Mouse (Mus musculus): ENCODE results near the gene Mrtfb.
"Not testable (repeated sequence)": the region's sequence is repeated elsewhere in the genome, so short reads cannot be mapped to it uniquely, and the experiment has no call there.

Gene Mrtfb

GRCm38 (mm10) chr16:13345822-13346221, 89.5 kb downstream of the Mrtfb start:
- intact Hi-C loops (cut with DNase I) = not testable (repeated sequence)

DNA sequence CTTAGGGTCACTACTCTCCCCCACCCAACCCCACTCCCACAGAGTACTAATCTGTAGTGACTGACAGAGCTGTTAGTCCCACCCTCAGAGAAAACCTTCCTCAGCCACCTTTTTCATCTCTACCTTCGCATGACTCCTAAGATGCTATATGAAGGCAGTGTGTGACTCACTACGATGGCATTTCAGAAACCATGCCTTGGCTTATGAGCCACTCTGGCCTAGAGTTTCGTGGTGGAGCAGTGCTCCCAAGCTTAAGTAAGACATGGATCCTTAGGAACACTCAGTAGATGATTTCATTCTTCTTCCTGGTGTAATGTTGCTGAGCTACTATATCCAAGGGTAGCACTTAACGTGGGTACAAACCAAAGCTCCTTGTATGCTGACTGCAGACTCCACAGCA, 94.4 kb downstream of the Mrtfb start:
- intact Hi-C loops (cut with DNase I) = loop anchor here (5.0 kb wide), 2 partner anchors 88 to 193 kb away; no protein-coding TSS in a partner anchor

- intact Hi-C loops (cut with DNase I) = loop anchor here (5.0 kb wide), 2 partner anchors 89 to 194 kb away; no protein-coding TSS in a partner anchor
Observed at GRCm38 (mm10) chr16:13351268-13351667, 95.0 kb downstream of the Mrtfb start.

DNA sequence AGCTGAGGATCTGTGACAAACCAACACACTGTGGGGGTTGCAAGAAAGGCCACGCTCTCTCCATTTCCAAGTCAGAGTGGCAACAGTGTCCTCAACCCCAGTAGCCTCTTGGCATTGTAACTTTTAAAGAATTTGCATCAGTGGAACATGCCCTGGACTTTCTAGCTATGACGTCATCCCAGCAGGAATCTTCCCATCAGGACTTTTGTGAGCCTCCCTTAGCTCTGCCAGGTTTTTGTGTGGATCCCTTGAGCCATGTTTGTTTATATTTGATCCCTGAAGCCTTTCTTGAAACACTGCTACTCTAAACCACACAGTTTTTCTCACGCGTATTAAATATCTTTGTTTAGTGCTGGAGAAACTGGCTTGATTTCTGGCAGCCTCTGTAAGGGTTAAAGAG, 97.6 kb downstream of the Mrtfb start:
- intact Hi-C loops (cut with DNase I) = loop anchor here (5.0 kb wide), 2 partner anchors 92 to 197 kb away; no protein-coding TSS in a partner anchor

- intact Hi-C loops (cut with DNase I) = loop anchor here (5.0 kb wide), 2 partner anchors 92 to 197 kb away; no protein-coding TSS in a partner anchor
Observed at GRCm38 (mm10) chr16:13354431-13354830, 98.2 kb downstream of the Mrtfb start.

- intact Hi-C loops (cut with DNase I) = no loop called here
Observed at GRCm38 (mm10) chr16:13357806-13358679, 101.8 kb downstream of the Mrtfb start.

DNA sequence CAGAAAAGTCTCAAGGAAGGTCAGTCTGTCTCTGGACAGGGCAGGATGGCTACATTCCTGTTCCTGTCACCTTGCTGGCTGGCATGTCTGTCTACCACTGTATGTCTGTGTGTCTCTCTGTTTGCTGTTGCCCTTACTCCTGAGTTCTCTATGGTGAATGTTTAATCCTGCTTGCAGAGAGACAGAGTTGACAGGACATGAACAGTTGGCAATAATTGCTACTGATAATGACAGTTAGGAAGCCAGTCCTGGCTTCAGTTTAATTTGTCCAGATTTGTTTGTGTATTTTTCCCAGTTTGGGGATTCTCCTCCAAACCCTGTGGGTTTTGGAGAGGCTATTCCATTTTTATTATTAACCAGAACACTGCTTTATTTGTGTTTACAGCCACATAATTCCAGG, 102.5 kb downstream of the Mrtfb start:
- intact Hi-C loops (cut with DNase I) = no loop called here

- intact Hi-C loops (cut with DNase I) = no loop called here
Observed at GRCm38 (mm10) chr16:13359405-13359858, 103.2 kb downstream of the Mrtfb start.

GRCm38 (mm10) chr16:13360208-13360607, 103.9 kb downstream of the Mrtfb start:
- intact Hi-C loops (cut with DNase I) = no loop called here

GRCm38 (mm10) chr16:13360835-13361234, 104.6 kb downstream of the Mrtfb start:
- intact Hi-C loops (cut with DNase I) = no loop called here

DNA sequence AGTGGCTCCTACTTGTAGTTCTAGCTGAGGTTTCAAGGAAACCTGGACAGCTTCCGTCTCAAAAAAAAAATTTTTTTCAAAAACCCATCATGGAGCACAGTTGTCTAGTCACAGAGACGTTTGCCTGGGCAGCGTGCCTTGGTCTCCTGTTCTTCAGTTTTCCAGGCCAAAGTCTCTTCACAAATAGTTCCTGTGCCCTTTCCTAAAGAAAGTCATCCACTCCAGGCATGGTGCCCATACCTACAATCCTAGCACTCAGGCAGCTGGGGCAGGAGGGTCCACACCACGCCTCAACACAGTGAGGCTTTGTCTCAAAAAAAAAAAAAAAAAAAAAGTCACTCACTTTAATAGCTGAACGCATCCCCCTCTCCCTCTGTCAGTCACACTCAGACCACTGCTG, 106.9 kb downstream of the Mrtfb start:
- intact Hi-C loops (cut with DNase I) = no loop called here

GRCm38 (mm10) chr16:13364145-13364544, 107.9 kb downstream of the Mrtfb start:
- intact Hi-C loops (cut with DNase I) = no loop called here

DNA sequence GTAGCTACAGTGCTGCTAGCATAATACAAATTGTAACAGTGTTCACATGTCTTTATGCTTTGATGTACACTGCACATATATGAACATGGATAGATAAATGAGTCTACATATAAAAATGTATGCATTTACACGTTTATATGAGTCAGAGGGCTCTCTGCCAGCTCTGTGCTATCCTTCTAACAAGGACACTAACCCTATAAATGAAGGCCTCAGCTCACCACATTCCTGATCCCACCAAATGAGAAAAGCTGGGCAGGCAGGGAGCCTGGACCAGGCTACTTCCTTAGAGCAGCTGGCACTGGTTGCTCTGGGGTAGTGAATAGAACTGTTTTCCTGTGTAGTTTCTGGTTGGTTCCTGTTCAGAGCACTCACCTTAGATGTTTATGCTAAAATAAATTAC, 110.0 kb downstream of the Mrtfb start:
- intact Hi-C loops (cut with DNase I) = no loop called here

- intact Hi-C loops (cut with DNase I) = no loop called here
Observed at GRCm38 (mm10) chr16:13366802-13367465, 110.7 kb downstream of the Mrtfb start.

DNA sequence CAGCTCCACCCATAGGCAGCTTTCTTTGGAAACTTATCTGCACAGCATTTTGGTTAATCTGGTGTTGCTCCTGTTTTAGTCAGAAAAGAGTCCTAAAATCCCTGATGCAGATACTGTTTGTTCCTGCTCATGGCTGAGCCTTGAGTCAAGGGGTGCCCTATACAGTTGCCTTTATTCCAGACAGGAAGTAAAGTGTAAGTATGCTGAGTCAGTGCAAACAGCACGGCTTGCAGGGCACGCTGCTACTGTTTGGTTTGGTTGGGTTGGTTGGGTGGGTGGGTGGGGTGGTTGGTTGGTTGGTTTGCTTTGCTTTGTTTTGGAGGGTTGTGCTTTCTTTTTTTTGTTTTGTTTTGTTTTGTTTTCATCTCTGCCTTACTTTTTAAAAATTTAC, 111.2 kb downstream of the Mrtfb start:
- intact Hi-C loops (cut with DNase I) = no loop called here

DNA sequence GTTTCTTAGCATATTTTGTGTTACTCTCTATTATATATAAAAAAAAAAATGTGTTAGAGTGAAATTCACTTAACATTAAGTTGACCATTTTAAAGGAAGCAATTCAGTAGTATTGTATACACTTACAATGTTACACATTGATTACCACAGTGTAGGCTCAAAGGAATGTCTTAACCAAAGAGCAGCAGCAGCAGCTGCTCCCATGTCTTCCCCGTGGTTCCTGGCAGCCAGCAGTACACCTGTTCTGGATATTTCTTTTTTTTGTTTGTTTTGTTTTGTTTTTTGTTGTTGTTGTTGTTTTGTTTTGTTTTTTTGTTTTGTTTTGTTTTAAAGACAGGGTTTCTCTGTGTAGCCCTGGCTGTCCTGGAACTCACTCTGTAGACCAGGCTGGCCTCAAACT, 112.4 kb downstream of the Mrtfb start:
- intact Hi-C loops (cut with DNase I) = no loop called here

GRCm38 (mm10) chr16:13371740-13372287, 115.5 kb downstream of the Mrtfb start:
- intact Hi-C loops (cut with DNase I) = no loop called here

GRCm38 (mm10) chr16:13372899-13373533, 116.7 kb downstream of the Mrtfb start:
- intact Hi-C loops (cut with DNase I) = no loop called here

DNA sequence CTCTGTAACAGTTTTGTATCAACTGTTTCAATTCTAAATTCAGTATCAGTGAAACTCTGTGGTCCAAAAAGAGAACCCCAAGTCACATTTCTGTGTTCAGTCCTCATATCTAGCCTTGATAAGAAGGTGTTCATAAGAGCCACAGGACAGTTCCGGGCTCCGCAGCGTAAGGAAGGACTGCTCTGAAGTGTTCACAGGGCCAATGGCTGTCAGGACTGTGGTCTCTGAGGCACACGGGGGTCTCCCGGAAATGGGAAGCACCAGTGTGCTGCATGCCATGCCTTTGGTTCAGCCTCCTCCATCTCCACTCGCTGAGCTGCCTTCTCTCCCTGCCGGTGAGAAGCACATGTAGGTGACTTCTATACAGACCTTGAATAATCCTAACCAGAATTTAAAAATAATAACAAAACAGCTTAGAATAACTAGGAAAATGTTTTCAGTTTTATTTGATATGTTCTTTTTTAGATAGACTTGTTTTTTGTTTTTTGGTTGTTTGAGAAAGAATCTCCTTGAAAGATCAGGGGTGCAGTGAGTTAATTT, 120.7 kb downstream of the Mrtfb start:
- intact Hi-C loops (cut with DNase I) = no loop called here

DNA sequence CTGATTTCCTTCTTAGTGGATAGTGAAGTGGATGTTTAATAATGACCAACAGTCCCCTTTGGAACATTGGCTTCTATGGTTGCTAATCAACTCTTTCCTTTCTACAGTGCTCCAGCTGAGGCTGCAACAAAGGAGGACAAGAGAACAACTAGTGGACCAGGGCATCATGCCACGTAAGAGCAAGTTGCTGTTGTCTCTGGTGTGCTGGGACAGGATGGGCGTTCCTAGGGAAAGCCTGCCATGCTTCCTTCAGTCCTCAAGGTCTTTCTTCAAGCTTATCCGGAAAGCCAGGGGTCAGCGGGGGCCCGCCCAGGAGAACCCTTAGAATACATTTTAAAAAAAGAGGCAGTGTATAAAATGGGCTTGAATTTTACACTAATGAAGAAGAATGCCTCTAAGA, 121.9 kb downstream of the Mrtfb start:
- intact Hi-C loops (cut with DNase I) = no loop called here

GRCm38 (mm10) chr16:13379865-13380264, 123.6 kb downstream of the Mrtfb start:
- intact Hi-C loops (cut with DNase I) = no loop called here

Measured in adrenal gland (tissue).